Mouse (Mus musculus) MEL (cell line): ENCODE measurements at regions not wholly inside any gene's neighbourhood (a gene's known extent, or its start where the extent isn't known, plus 50 kb on each side); places are given as distances from the start of the nearest gene placed in this dataset.

ENCODE experiments used
- CTCF ChIP-seq, 3 experiments: IDR thresholded peaks in 2 of 3; conservative IDR thresholded peaks in 1 of 3; 2 replicates each; pipeline ENCODE4 v1.5.1; 2011 to 2012; ENCODE audit warnings: low read length in 3 of 3, low read depth in 2 of 3, mild to moderate bottlenecking in 2 of 3, improper control_type of control experiment in 1 of 3, inconsistent platforms in 1 of 3, mixed read lengths in 1 of 3, moderate library complexity in 1 of 3; ENCODE audit not compliant: control insufficient read depth in 1 of 3, insufficient read depth in 1 of 3, poor library complexity in 1 of 3, severe bottlenecking in 1 of 3
- EP300 ChIP-seq, 2 experiments: IDR thresholded peaks; 2 replicates each; pipeline ENCODE4 v1.6.1; 2011; ENCODE audit warnings: improper control_type of control experiment in 2 of 2, low read length in 2 of 2, low read depth in 1 of 2, mild to moderate bottlenecking in 1 of 2
- POLR2A ChIP-seq, 2 experiments: IDR thresholded peaks; 2 replicates each; pipeline ENCODE4 v1.6.1; 2011 to 2012; ENCODE audit warnings: low read length in 2 of 2, mild to moderate bottlenecking in 2 of 2, control low read depth in 1 of 2, improper control_type of control experiment in 1 of 2, low read depth in 1 of 2, moderate library complexity in 1 of 2; ENCODE audit not compliant: control insufficient read depth in 1 of 2, insufficient read depth in 1 of 2, poor library complexity in 1 of 2
- RAD21 ChIP-seq: IDR thresholded peaks from 2 replicates; pipeline ENCODE4 v1.6.1; 2011; ENCODE audit warnings: mild to moderate bottlenecking, low read depth, low read length, improper control_type of control experiment
- TCF12 ChIP-seq: IDR thresholded peaks from 2 replicates; pipeline ENCODE4 v1.6.1; 2014; ENCODE audit warnings: low read depth, mild to moderate bottlenecking, inconsistent platforms, low read length, improper control_type of control experiment, moderate library complexity
- USF1 ChIP-seq: IDR thresholded peaks from 2 replicates; pipeline ENCODE4 v1.6.1; 2014; ENCODE audit warnings: low read depth, mild to moderate bottlenecking, inconsistent platforms, low read length, improper control_type of control experiment, moderate library complexity
- ZMIZ1 ChIP-seq: IDR thresholded peaks from 2 replicates; pipeline ENCODE4 v1.6.1; 2012; ENCODE audit warnings: low read depth, mild to moderate bottlenecking, inconsistent platforms, low read length, improper control_type of control experiment, moderate library complexity

GRCm38 (mm10) chr4:21321769-21322168 lies 364.0 kb downstream of the Prdm13 start:
- TF ChIP-seq RAD21 (no peak), USF1 (no peak), POLR2A (IDR thresholded peaks at IDR 0.05; ENCODE audit: control insufficient read depth in 1 of 2, insufficient read depth in 1 of 2, low read depth in 1 of 2, low read length in 2 of 2, poor library complexity in 1 of 2) (no peak), TCF12 (no peak), EP300 (IDR thresholded peaks at IDR 0.05; ENCODE audit: low read depth in 1 of 2, low read length in 2 of 2) (no peak), ZMIZ1 (no peak), CTCF (IDR thresholded peaks at IDR 0.05 in 2 of 3, conservative IDR thresholded peaks at IDR 0.05 in 1 of 3; ENCODE audit: control insufficient read depth in 1 of 3, insufficient read depth in 1 of 3, low read depth in 2 of 3, low read length in 3 of 3, poor library complexity in 1 of 3, severe bottlenecking in 1 of 3) (no peak)
